Mouse (Mus musculus) heart, adult 9 months (tissue): Measurements from ENCODE around the gene Rbm20.

ENCODE experiments used
- DNase-seq, 2 experiments: peaks; one replicate each; pipeline ENCODE4 v3.0.0; 2022; ENCODE audit warnings: low spot score in 2 of 2

The Rbm20 gene

GRCm38 (mm10) chr19:53809185-53809861 is 132.2 kb downstream of the Rbm20 start:
- DNase-seq, result peak in 1 of 2 experiments; percentile 58

- DNase-seq, result peak; percentile 47 to 65
Observed at GRCm38 (mm10) chr19:53810024-53810423, 132.9 kb downstream of the Rbm20 start.

DNA sequence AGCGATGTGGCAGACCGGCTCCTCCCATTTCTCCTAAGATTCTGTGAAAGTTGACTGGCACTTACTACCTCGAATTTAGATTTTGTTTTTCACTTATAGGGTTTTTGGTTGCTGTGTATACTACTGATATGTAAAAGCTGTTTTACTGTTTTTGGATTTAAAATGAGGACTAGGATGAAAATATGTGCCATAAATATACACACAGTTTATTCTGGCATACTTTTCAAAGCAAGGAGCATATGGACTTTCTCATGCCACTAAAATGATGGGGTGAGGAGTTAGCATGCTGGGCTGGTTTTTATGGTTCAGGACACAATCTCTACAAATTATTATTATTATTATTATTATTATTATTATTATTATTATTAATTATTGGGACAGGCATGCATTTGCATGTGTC is 133.5 kb downstream of the Rbm20 start:
- no peak for DNase-seq

DNA sequence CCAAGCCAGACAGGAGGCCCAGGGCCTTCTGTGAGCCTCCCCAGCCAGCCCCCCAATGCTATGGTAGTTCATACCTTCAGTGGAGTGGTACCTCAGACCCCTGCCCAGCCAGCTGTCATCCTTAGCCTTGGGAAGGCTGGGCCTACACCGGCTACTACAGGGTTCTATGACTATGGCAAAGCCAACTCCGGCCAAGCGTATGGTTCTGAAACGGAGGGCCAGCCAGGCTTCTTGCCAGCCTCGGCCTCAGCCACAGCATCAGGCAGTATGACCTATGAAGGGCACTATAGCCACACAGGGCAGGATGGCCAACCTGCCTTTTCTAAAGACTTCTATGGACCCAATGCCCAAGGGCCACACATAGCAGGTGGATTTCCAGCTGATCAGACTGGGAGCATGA is 136.5 kb downstream of the Rbm20 start:
- DNase-seq, result no peak

- no peak for DNase-seq
Observed at GRCm38 (mm10) chr19:53815714-53816113, 138.6 kb downstream of the Rbm20 start.

- DNase-seq, result no peak
Observed at GRCm38 (mm10) chr19:53816242-53816641, 139.1 kb downstream of the Rbm20 start.

DNA sequence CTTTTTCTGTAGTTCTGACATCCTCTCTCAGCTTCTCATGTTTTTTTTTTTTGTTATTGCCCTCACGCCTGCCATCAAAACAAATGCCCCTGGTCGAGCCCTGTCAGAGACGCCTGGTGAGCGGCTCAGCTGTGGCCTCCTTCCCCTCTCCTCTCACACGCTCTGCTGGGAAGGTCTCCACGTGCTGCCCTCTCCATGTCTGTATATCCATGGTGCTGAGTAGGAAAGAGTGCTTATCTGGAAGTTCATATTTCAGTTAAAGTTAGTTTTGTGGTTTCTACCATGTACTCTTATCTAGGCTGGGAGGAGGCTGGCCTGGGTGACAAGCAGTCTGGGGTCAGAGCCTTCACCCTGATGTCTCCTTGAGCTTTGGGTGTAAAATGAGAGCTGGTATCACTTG is 142.2 kb downstream of the Rbm20 start:
- DNase-seq, result no peak

DNA sequence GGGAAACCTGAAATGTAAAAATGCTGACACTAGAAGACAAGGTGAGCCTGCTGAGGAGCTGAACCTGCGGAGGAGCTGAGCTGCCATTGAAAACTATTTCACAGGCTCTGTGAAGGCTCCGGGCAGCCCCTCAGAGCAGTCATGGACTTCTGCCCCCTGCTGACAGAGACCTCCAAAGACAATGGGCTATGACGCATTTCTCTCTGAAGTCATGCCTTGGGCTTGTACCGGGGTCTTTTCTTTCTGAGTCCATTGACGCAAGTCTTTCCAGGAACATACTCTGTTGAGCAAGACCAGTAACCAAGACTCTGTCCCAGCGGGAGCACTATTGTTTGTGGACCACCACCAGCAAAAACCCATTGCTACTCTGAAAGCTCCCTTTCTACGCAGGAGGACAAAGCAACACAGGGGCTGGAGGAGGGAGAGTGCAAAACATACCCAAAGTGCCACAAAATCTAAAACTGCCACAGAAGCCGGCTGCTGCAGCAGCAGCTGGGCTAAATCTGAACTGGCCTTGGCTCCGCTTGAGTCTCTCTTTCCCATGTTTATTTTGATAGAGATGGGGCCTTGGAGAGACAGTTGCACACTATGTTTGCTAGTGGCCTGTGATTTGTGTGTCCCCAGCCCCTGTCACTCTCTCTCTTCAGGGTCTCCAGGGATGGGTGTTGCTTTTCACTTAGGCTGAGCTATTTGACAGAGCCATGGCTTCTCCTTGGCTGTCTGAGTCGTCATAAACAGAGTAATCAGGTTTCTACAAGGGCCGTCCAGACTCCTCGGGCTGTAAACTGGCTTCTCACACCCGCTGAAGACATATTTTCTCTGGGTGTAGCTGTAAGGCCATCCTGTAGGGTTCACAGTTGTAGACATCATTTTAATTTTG is 144.4 kb downstream of the Rbm20 start:
- DNase-seq, result no peak

GRCm38 (mm10) chr19:53823847-53824246 is 146.7 kb downstream of the Rbm20 start:
- DNase-seq, result peak; percentile 56 to 60

- DNase-seq, result peak; percentile 52 to 57
Observed at GRCm38 (mm10) chr19:53824872-53825680, 148.0 kb downstream of the Rbm20 start.

GRCm38 (mm10) chr19:53829990-53830389 is 152.9 kb downstream of the Rbm20 start:
- DNase-seq, result no peak

DNA sequence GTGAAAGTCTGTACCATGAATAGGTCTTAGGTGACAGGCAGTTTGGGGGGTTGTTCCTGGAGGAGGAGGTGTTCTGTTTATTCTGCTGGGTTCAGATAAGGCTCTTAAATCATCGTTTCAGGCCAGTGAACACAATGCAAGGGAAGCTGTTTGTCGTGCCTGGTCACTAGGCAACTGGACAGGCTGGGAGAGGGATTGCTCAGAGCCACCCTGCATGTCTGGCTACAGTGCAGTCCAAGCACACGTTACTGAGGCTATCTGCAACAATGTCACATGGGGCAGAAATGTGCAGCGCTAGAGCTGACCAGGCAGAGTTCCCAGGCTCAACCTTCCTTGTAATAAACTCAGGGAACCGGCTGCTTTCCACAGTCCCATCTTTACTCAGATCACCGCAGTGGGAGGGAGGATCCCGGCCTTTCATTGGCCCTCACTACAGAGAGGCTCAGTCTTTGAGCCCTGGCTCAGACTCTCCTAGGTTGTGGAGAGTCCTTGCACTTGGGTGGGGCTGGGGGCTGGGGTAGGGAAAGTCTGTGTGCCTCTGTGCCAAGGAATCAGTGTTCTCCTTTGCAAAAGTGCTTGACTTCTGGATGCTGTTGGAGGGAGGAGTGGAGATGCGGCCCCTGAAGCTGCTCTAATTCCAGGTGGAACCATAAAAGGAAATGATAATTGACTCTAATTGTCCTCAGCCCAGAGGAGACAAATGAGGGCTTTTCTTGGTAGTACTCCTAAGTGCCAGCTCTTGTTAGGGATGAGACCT is 153.5 kb downstream of the Rbm20 start:
- DNase-seq, result peak; percentile 86 to 87

DNA sequence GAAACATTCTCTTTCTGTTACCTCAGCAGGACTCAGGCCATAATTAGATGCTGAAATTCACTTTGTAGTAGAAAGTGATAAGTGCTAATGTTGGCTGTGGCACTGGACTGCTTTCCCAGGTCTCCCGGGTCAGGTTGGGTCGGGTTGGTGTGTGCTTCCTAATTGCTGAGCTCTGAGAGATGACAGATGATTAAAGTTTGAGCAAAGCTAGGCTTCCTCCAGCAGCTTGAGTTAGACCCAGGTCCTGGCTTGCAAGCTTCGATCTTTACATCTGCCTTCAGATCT is 154.0 kb downstream of the Rbm20 start:
- DNase-seq, result no peak

- no peak for DNase-seq
Observed at GRCm38 (mm10) chr19:53832512-53832911, 155.4 kb downstream of the Rbm20 start.

GRCm38 (mm10) chr19:53833745-53834369 is 156.8 kb downstream of the Rbm20 start:
- DNase-seq, result no peak

GRCm38 (mm10) chr19:53836569-53837454 is 159.7 kb downstream of the Rbm20 start:
- no peak for DNase-seq

- peak in 1 of 2 experiments; percentile 60 for DNase-seq
Observed at GRCm38 (mm10) chr19:53838850-53839249, 161.7 kb downstream of the Rbm20 start.

DNA sequence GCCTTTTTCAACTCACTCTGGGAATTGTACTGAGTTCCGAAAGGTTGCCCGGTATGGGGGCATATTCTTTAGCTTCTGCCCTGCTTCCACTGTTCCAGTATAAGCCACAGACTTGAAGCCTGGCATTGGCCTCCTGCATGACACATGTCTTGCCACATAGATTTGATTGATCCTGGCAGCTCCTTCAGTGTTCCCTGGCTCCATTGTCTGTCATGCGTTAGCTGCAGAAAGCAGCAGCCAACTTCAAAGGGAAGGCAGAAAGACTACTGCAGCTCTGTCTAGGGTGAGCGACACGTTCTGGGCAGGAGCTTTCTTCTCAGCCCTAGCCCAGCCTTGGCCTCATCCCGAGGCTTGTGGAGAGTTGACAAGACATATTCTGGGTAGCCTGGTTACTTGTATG is 162.7 kb downstream of the Rbm20 start:
- no peak for DNase-seq

GRCm38 (mm10) chr19:53841915-53842314 is 164.8 kb downstream of the Rbm20 start:
- DNase-seq, result no peak

DNA sequence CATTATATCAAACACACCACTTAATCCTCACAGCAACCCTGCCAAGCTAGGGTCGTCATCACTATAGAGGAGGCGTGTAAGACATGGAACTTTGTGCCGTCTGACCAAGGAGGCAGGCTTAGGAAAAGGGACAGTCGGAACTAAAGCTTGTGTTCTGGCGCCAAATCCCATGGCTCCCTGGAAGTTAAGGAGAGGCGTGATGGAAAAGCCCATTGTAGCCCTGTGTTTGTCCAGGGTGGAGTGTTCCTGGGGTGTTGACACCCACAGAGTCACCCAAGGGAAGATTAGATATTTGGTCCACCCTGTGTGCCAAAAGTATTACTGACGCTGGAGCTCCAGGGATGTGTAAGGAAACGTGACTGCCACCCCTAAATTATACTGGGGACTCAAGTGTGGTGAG is 166.9 kb downstream of the Rbm20 start:
- no peak for DNase-seq
